Comparison of ENCODE assay signal across 15 mouse cellular contexts in genomic region chr19:7583101-7583500, GRCm38 (mm10). TPM values are rescaled to one million over a fixed set of nuclear protein-coding genes. Genes with fewer than 3 reads are reported as not detected.
DNase-seq lines count a peak whose midpoint lies in the region; ATAC-seq and TF ChIP-seq lines count a peak whose summit lies in the region.
"Had no signal": no experiment of that assay in that cellular context is flagged by ENCODE, and none has a peak within 500 bp of the region (broad histone marks: within the 10 kb centered on the region; RNA-seq: fewer than 3 reads in every experiment).

No protein-coding gene starts in this region.

- H3K36me3 ChIP-seq in kidney, embryonic 15.5 days = no peaks in the 10 kb centered on the region
- H3K36me3 ChIP-seq in E14TG2a.4 (ENCODE audit: insufficient read depth, low read length) = peaks cover 25% of the 10 kb centered on the region
- peaks cover 35% of the 10 kb centered on the region for H3K36me3 ChIP-seq in heart, embryonic 14.5 days (ENCODE audit: control insufficient read depth, insufficient read depth, low read length)
- H3K36me3 ChIP-seq: forebrain, embryonic 10.5 days had no signal

- H3K4me3 ChIP-seq in kidney, embryonic 15.5 days (replicated peaks) = no peak overlapping the region
- peak overlapping the region; percentile 68 for H3K4me3 ChIP-seq in E14TG2a.4 (replicated peaks; ENCODE audit: low read length)
- peak overlapping the region; percentile 1; the same call in 1 of the 2 replicates for H3K4me3 ChIP-seq in brown adipose tissue, adult 24 weeks (ENCODE audit: insufficient read depth, low read depth, low read length)
- H3K4me3 ChIP-seq in heart, embryonic 14.5 days (ENCODE audit: control insufficient read depth in 1 of 2, insufficient read depth in 1 of 2, low read depth in 1 of 2, low read length in 2 of 2) = no peak overlapping the region
- H3K4me3 ChIP-seq: forebrain, embryonic 10.5 days had no signal

- no peaks in the 10 kb centered on the region for H3K9me3 ChIP-seq in kidney, embryonic 15.5 days (replicated peaks)
- H3K9me3 ChIP-seq in E14TG2a.4 (ENCODE audit: low read length) = peaks cover 3% of the 10 kb centered on the region
- peaks cover 2% of the 10 kb centered on the region; the same call in 1 of the 2 replicates for H3K9me3 ChIP-seq in heart, embryonic 14.5 days (ENCODE audit: control insufficient read depth, low read length)

- no peak for ATAC-seq in kidney, embryonic 15.5 days (replicated peaks; ENCODE audit: low FRiP score)
- ATAC-seq in heart, embryonic 14.5 days (ENCODE audit: insufficient number of reproducible peaks, insufficient read depth, low FRiP score, low read depth) = no peak
- ATAC-seq: activated CD4-positive, CD25-positive, alpha-beta regulatory T cell, adult 4 months had no signal

- peak; percentile 33 for DNase-seq in kidney, postnatal 10 days
- no peak for DNase-seq in testis, postnatal 14 days (ENCODE audit: low spot score)
- no peak for DNase-seq in spleen, postnatal 36 days (ENCODE audit: low spot score in 2 of 2)
- DNase-seq in spleen, adult 12 weeks (ENCODE audit: low spot score) = no peak
- DNase-seq: gastrocnemius, postnatal 25 days; layer of hippocampus, postnatal 36 days; thymus, postnatal 36 days had no signal

- no peak overlapping the region for H3K9ac ChIP-seq in kidney, embryonic 15.5 days
- no peak overlapping the region for H3K9ac ChIP-seq in heart, embryonic 14.5 days (ENCODE audit: low read length)

- no peak overlapping the region for H3K27ac ChIP-seq in kidney, embryonic 15.5 days
- peak overlapping the region; percentile 87 for H3K27ac ChIP-seq in brown adipose tissue, adult 24 weeks (replicated peaks; ENCODE audit: low read depth, low read length)
- peak overlapping the region; percentile 44 to 54; a peak in 3 of 4 replicates for H3K27ac ChIP-seq in heart, embryonic 14.5 days (replicated peaks in 1 of 2; ENCODE audit: control insufficient read depth in 1 of 2, insufficient read depth in 1 of 2, low read depth in 2 of 2, low read length in 2 of 2)
- H3K27ac ChIP-seq: forebrain, embryonic 10.5 days had no signal

- 54% methylated on average over 7 of the region's 7 CpGs for WGBS in kidney, embryonic 15.5 days
- WGBS in heart, embryonic 14.5 days = 23% methylated on average over 7 of the region's 7 CpGs

- H3K4me1 ChIP-seq in kidney, embryonic 15.5 days = no peaks in the 10 kb centered on the region
- peaks cover 80% of the 10 kb centered on the region for H3K4me1 ChIP-seq in E14TG2a.4 (replicated peaks; ENCODE audit: low read depth, low read length)
- peaks cover 28% of the 10 kb centered on the region for H3K4me1 ChIP-seq in brown adipose tissue, adult 24 weeks (ENCODE audit: control insufficient read depth, insufficient read depth, insufficient read length, low read length)
- peaks cover 10 to 26% of the 10 kb centered on the region in 2 experiments for H3K4me1 ChIP-seq in heart, embryonic 14.5 days (ENCODE audit: control insufficient read depth in 2 of 2, insufficient read depth in 2 of 2, low read length in 2 of 2)

- no peak overlapping the region for H3K4me2 ChIP-seq in kidney, embryonic 15.5 days
- H3K4me2 ChIP-seq in heart, embryonic 14.5 days (ENCODE audit: low read length) = peak overlapping the region; percentile 5; the same call in 1 of the 2 replicates
- H3K4me2 ChIP-seq: liver, embryonic 11.5 days had no signal

- H3K27me3 ChIP-seq in kidney, embryonic 15.5 days = no peaks in the 10 kb centered on the region
- H3K27me3 ChIP-seq in E14TG2a.4 (ENCODE audit: insufficient read depth, low read length) = no peaks in the 10 kb centered on the region
- H3K27me3 ChIP-seq in heart, embryonic 14.5 days (ENCODE audit: control insufficient read depth, insufficient read depth, low read length) = no peaks in the 10 kb centered on the region

- no peak for TF ChIP-seq CTCF in E14TG2a.4 (conservative IDR thresholded peaks at IDR 0.05; ENCODE audit: low read length)

RNA-seq across cellular contexts. Expression of gene Lgals12, which starts 23.9 kb away (rescaled TPM):
- 1.3 and 2.1 TPM in 2 replicates for polyA plus RNA-seq in kidney, embryonic 15.5 days (2015; fragmentation: Nextera tagmentation; extraction: Ambion mirVana)
- polyA plus RNA-seq in brown adipose tissue, adult 24 weeks (2012; ENCODE audit: insufficient read depth, insufficient read length, missing spikeins) = 78.7 and 93.6 TPM in 2 replicates
- polyA plus RNA-seq in heart, embryonic 14.5 days (2014; fragmentation: Nextera tagmentation; extraction: Ambion mirVana) = 0.23 and 0.34 TPM in 2 replicates
- polyA plus RNA-seq: activated CD4-positive, CD25-positive, alpha-beta regulatory T cell, adult 4 months; liver, embryonic 11.5 days had no signal

RNA-seq across cellular contexts. Expression of gene Pla2g16, which starts 25.8 kb away (rescaled TPM):
- 8.8 and 9.2 TPM in 2 replicates for polyA plus RNA-seq in kidney, embryonic 15.5 days (2015; fragmentation: Nextera tagmentation; extraction: Ambion mirVana)
- 368 and 573 TPM in 2 replicates for polyA plus RNA-seq in brown adipose tissue, adult 24 weeks (2012; ENCODE audit: insufficient read depth, insufficient read length, missing spikeins)
- polyA plus RNA-seq in heart, embryonic 14.5 days (2014; fragmentation: Nextera tagmentation; extraction: Ambion mirVana) = 63.1 and 69.9 TPM in 2 replicates

RNA-seq across cellular contexts. Expression of gene Hrasls5, which starts 29.2 kb away (rescaled TPM):
- polyA plus RNA-seq in kidney, embryonic 15.5 days (2015; fragmentation: Nextera tagmentation; extraction: Ambion mirVana) = not detected in 2 replicates
- polyA plus RNA-seq in brown adipose tissue, adult 24 weeks (2012; ENCODE audit: insufficient read depth, insufficient read length, missing spikeins) = 2.6 TPM in 1 of 2 replicates, not detected in the other
- not detected in 2 replicates for polyA plus RNA-seq in heart, embryonic 14.5 days (2014; fragmentation: Nextera tagmentation; extraction: Ambion mirVana)
- polyA plus RNA-seq: activated CD4-positive, CD25-positive, alpha-beta regulatory T cell, adult 4 months; brain, embryonic 14.5 days; forebrain, embryonic 10.5 days; liver, embryonic 11.5 days had no signal

Comparison
In these comparisons a context has a peak if more than half of its experiments do, and no peak if none do; other contexts are left out.
1. H3K4me3 ChIP-seq: peak in E14TG2a.4 (single experiment) and brown adipose tissue, adult 24 weeks (single experiment); none in kidney, embryonic 15.5 days (single experiment) and heart, embryonic 14.5 days (0 of 2).
2. RNA of gene Lgals12, which starts 23.9 kb away (polyA plus RNA-seq): 78.7 to 93.6 TPM in brown adipose tissue, adult 24 weeks; 1.3 to 2.1 TPM in kidney, embryonic 15.5 days and 0.23 to 0.34 TPM in heart, embryonic 14.5 days; every median in the first group is over 10 times any median in the second.